Mouse (Mus musculus): ENCODE measurements around the gene C3. TPM values are rescaled to one million over a fixed set of nuclear protein-coding genes. Genes with fewer than 3 reads are reported as not detected.

The C3 gene
- polyA plus RNA-seq, 1 experiment = 254 TPM

GRCm38 (mm10) chr17:57264972-57265945, 37.3 kb upstream of the C3 start:
- DNase-seq = peak; percentile 88
- peak overlapping the region; percentile 18 for H3K4me3 ChIP-seq (replicated peaks; ENCODE audit: extremely low read depth, low read depth, low read length)
- TF ChIP-seq POLR2A (IDR thresholded peaks at IDR 0.05; ENCODE audit: borderline replicate concordance, extremely low read depth, low read depth, low read length) (no peak), CTCF (IDR thresholded peaks at IDR 0.05; ENCODE audit: insufficient read depth, low read length) (no peak)
- peaks cover 3% of the 10 kb centered on the region; the same call in 1 of the 2 replicates for H3K4me1 ChIP-seq (ENCODE audit: control insufficient read depth, insufficient read depth, low read length)
- 36% methylated on average over 22 of the region's 22 CpGs for WGBS

GRCm38 (mm10) chr17:57264164-57264563, 36.2 kb upstream of the C3 start:
- DNase-seq = no peak
- Histone ChIP-seq H3K4me3 (replicated peaks; ENCODE audit: extremely low read depth, low read depth, low read length) (no peak overlapping the region), H3K4me1 (ENCODE audit: control insufficient read depth, insufficient read depth, low read length) (peaks cover 3% of the 10 kb centered on the region; the same call in 1 of the 2 replicates)
- WGBS = 53% methylated on average over 2 of the region's 2 CpGs
- no peak for TF ChIP-seq POLR2A (IDR thresholded peaks at IDR 0.05; ENCODE audit: borderline replicate concordance, extremely low read depth, low read depth, low read length)
- TF ChIP-seq CTCF (IDR thresholded peaks at IDR 0.05; ENCODE audit: insufficient read depth, low read length) = no peak

- 83% methylated on average over 17 of the region's 17 CpGs for WGBS
- Histone ChIP-seq H3K4me1 (ENCODE audit: control insufficient read depth, insufficient read depth, low read length) (peaks cover 3% of the 10 kb centered on the region; the same call in 1 of the 2 replicates), H3K4me3 (replicated peaks; ENCODE audit: extremely low read depth, low read depth, low read length) (no peak overlapping the region)
- DNase-seq = no peak
- TF ChIP-seq CTCF (IDR thresholded peaks at IDR 0.05; ENCODE audit: insufficient read depth, low read length) = no peak
- TF ChIP-seq POLR2A (IDR thresholded peaks at IDR 0.05; ENCODE audit: borderline replicate concordance, extremely low read depth, low read depth, low read length) = no peak
Measured at GRCm38 (mm10) chr17:57262901-57263550, 35.1 kb upstream of the C3 start.

- no peak for DNase-seq
- no peak overlapping the region for H3K4me3 ChIP-seq (replicated peaks; ENCODE audit: extremely low read depth, low read depth, low read length)
- peaks cover 3% of the 10 kb centered on the region; the same call in 1 of the 2 replicates for H3K4me1 ChIP-seq (ENCODE audit: control insufficient read depth, insufficient read depth, low read length)
- WGBS = 30% methylated on average over 1 of the region's 1 CpGs
- TF ChIP-seq CTCF (IDR thresholded peaks at IDR 0.05; ENCODE audit: insufficient read depth, low read length) = no peak
- no peak for TF ChIP-seq POLR2A (IDR thresholded peaks at IDR 0.05; ENCODE audit: borderline replicate concordance, extremely low read depth, low read depth, low read length)
Measured at GRCm38 (mm10) chr17:57261796-57262195, 33.9 kb upstream of the C3 start.

GRCm38 (mm10) chr17:57261286-57261685, 33.4 kb upstream of the C3 start:
- no peak for DNase-seq
- WGBS = 91% methylated on average over 4 of the region's 4 CpGs
- H3K4me3 ChIP-seq (replicated peaks; ENCODE audit: extremely low read depth, low read depth, low read length) = no peak overlapping the region
- H3K4me1 ChIP-seq (ENCODE audit: control insufficient read depth, insufficient read depth, low read length) = peaks cover 3% of the 10 kb centered on the region; the same call in 1 of the 2 replicates
- no peak for TF ChIP-seq POLR2A (IDR thresholded peaks at IDR 0.05; ENCODE audit: borderline replicate concordance, extremely low read depth, low read depth, low read length)
- TF ChIP-seq CTCF (IDR thresholded peaks at IDR 0.05; ENCODE audit: insufficient read depth, low read length) = no peak

GRCm38 (mm10) chr17:57260351-57260750, 32.4 kb upstream of the C3 start:
- Histone ChIP-seq H3K4me3 (replicated peaks; ENCODE audit: extremely low read depth, low read depth, low read length) (no peak overlapping the region), H3K4me1 (ENCODE audit: control insufficient read depth, insufficient read depth, low read length) (no peaks in the 10 kb centered on the region; the same call in 1 of the 2 replicates)
- no peak for DNase-seq
- 86% methylated on average over 9 of the region's 9 CpGs for WGBS
- TF ChIP-seq POLR2A (IDR thresholded peaks at IDR 0.05; ENCODE audit: borderline replicate concordance, extremely low read depth, low read depth, low read length) (no peak), CTCF (IDR thresholded peaks at IDR 0.05; ENCODE audit: insufficient read depth, low read length) (no peak)

- Histone ChIP-seq H3K4me1 (ENCODE audit: control insufficient read depth, insufficient read depth, low read length) (no peaks in the 10 kb centered on the region), H3K4me3 (replicated peaks; ENCODE audit: extremely low read depth, low read depth, low read length) (no peak overlapping the region)
- TF ChIP-seq CTCF (IDR thresholded peaks at IDR 0.05; ENCODE audit: insufficient read depth, low read length) = no peak
- no peak for TF ChIP-seq POLR2A (IDR thresholded peaks at IDR 0.05; ENCODE audit: borderline replicate concordance, extremely low read depth, low read depth, low read length)
- 73% methylated on average over 8 of the region's 8 CpGs for WGBS
- DNase-seq = no peak
Measured at GRCm38 (mm10) chr17:57259742-57260141, 31.8 kb upstream of the C3 start.

GRCm38 (mm10) chr17:57258191-57258590, 30.3 kb upstream of the C3 start:
- Histone ChIP-seq H3K4me3 (replicated peaks; ENCODE audit: extremely low read depth, low read depth, low read length) (no peak overlapping the region), H3K4me1 (ENCODE audit: control insufficient read depth, insufficient read depth, low read length) (no peaks in the 10 kb centered on the region)
- no peak for TF ChIP-seq CTCF (IDR thresholded peaks at IDR 0.05; ENCODE audit: insufficient read depth, low read length)
- no peak for TF ChIP-seq POLR2A (IDR thresholded peaks at IDR 0.05; ENCODE audit: borderline replicate concordance, extremely low read depth, low read depth, low read length)
- DNase-seq = no peak
- 97% methylated on average over 3 of the region's 3 CpGs for WGBS

- WGBS = 94% methylated on average over 22 of the region's 22 CpGs
- DNase-seq = no peak
- Histone ChIP-seq H3K4me3 (replicated peaks; ENCODE audit: extremely low read depth, low read depth, low read length) (no peak overlapping the region), H3K4me1 (ENCODE audit: control insufficient read depth, insufficient read depth, low read length) (no peaks in the 10 kb centered on the region)
- TF ChIP-seq CTCF (IDR thresholded peaks at IDR 0.05; ENCODE audit: insufficient read depth, low read length) (no peak), POLR2A (IDR thresholded peaks at IDR 0.05; ENCODE audit: borderline replicate concordance, extremely low read depth, low read depth, low read length) (no peak)
Measured at GRCm38 (mm10) chr17:57256921-57257485, 29.1 kb upstream of the C3 start.
